Mouse (Mus musculus): ENCODE measurements around the gene Yipf7.

Yipf7 gene

GRCm38 (mm10) chr5:69542489-69542888 lies at the start of gene Yipf7:
Yipf7 (minus strand) TSS chr5:69542648.
- no peak for DNase-seq

- DNase-seq = peak; percentile 81 to 85
These were observed 49.4 kb upstream of the Yipf7 start, which contains the start of gene Gnpda2 for GRCm38 (mm10) chr5:69591640-69592461. Gnpda2 (minus strand) TSS chr5:69592340.

GRCm38 (mm10) chr5:69557404-69557935 lies 15.0 kb upstream of the Yipf7 start:
- peak; percentile 1 to 8 for DNase-seq

GRCm38 (mm10) chr5:69556628-69557403 lies 14.4 kb upstream of the Yipf7 start, which contains the start of gene Guf1:
Guf1 (plus strand) TSS chr5:69556923.
- peak; percentile 92 to 94 for DNase-seq

- no peak for DNase-seq
These were observed 768 bp downstream of the Yipf7 start for GRCm38 (mm10) chr5:69541680-69542079.

GRCm38 (mm10) chr5:69523944-69524343 lies 18.5 kb downstream of the Yipf7 start:
- no peak for DNase-seq

- DNase-seq = no peak
These were observed 20.4 kb downstream of the Yipf7 start for GRCm38 (mm10) chr5:69522064-69522463.

GRCm38 (mm10) chr5:69520661-69521278 lies 21.7 kb downstream of the Yipf7 start:
- DNase-seq = peak in 1 of 2 experiments; percentile 8

- no peak for DNase-seq
These were observed 30.2 kb downstream of the Yipf7 start for GRCm38 (mm10) chr5:69512203-69512602.

- no peak for DNase-seq
These were observed 30.8 kb downstream of the Yipf7 start for GRCm38 (mm10) chr5:69511631-69512030.

- no peak for DNase-seq
These were observed 35.4 kb downstream of the Yipf7 start for GRCm38 (mm10) chr5:69507045-69507444.

GRCm38 (mm10) chr5:69489046-69489445 lies 53.4 kb downstream of the Yipf7 start:
- no peak for DNase-seq

- DNase-seq = no peak
These were observed 74.9 kb downstream of the Yipf7 start for GRCm38 (mm10) chr5:69467520-69467919.

Measured in thymus, postnatal 36 days (tissue).